Mouse (Mus musculus): ENCODE measurements around the gene St6galnac1.
"Not testable (repeated sequence)": the region's sequence is repeated elsewhere in the genome, so short reads cannot be mapped to it uniquely, and the experiment has no call there.

Gene St6galnac1
- long read RNA-seq, experiment 1, result 0 reads
- long read RNA-seq, experiment 2, partial matches to known transcripts, result 2 of 2 reads
- long read RNA-seq, experiment 2, other reads (novel, unspliced or antisense), result 0 of 2 reads

GRCm38 (mm10) chr11:116775407-116775806, at the start of gene St6galnac1:
Gene St6galnac1 (minus strand): TSS chr11:116775507.
- intact Hi-C loops (cut with DNase I), result no loop called here

GRCm38 (mm10) chr11:116823885-116824284, 48.6 kb upstream of the St6galnac1 start:
- intact Hi-C loops (cut with DNase I), result not testable (repeated sequence)

DNA sequence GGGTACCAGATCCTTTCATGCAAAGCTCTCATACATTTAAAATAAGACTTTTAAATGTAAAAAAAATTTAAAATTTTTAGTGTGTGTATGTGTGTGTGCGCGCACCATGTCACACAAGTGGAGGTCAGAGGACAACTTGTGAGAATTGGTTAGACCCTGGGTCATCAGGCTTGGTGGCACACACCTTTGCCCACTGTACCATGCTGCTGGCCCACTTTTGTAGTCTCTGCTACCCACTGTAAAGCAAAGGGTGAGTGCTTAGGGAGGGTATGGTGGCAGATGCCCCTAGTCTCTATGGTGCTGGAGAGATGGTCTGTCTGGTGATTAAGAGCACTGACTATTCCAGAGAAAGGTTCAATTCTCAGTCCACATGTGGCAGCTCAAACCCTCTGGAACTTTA, 47.9 kb upstream of the St6galnac1 start:
- intact Hi-C loops (cut with DNase I), result no loop called here

- intact Hi-C loops (cut with DNase I), result no loop called here
Measured at GRCm38 (mm10) chr11:116822626-116823025, 47.3 kb upstream of the St6galnac1 start.

GRCm38 (mm10) chr11:116822215-116822614, 46.9 kb upstream of the St6galnac1 start:
- intact Hi-C loops (cut with DNase I), result no loop called here

DNA sequence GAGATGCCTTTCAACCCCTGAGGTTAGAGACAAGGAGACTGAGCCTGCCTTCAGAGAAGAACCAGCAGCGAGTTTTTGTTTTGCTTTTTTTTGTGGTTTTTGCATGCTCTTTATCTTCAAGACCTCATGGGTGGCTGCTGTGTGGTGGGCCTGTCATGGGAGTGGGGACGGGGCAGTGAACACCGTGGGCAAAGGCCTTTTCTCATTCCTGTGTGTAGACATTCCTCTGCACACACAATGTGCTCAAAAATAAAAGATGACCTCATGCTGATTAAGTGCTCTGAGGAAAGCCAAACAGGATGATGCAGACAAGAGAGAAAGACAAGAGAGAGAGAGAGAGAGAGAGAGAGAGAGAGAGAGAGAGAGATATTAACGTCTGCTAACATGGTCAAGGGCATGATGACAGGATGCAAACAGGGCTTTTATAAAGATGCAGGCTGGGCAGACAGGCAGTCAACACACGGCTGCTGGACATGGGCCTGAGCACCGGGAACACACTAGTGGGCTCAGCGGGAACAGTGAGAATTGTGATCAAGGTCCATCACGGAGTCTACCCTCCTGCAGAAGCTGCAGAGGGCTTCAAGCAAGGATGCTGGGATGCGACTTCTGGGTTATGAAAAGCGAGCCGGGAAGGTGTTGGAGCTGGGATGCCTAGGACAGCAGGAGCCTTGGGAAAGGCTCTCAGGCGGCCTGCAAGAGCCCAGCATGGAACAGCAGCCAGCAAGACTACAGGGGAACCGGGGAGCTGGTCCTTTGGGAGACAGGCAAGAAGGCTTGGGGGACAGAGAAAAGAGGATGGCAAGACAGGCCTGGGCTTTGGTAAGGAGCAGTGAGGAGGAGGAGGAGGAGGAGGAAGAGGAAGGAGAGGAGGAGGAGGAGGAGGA, 46.0 kb upstream of the St6galnac1 start:
- intact Hi-C loops (cut with DNase I), result no loop called here

GRCm38 (mm10) chr11:116819932-116820593, 44.8 kb upstream of the St6galnac1 start:
- intact Hi-C loops (cut with DNase I), result no loop called here

DNA sequence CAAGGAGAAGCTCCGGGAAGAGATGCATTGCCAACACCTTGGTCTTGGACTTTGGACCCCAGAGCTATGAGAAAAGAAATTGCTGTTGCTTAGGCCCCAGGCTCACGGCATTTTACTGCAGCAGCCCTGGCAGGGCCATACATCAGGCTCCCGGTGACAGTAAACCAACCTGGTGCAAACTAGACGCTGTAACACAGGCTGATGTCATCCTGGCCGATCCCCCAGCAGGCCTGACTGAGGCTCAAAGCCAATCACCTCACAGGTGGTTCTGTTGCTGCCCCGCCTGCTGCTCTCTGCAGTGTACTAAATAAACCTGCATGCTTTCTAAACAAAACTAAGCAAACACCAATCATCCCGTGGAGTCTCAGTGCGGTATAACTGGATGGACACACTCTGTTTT, 43.4 kb upstream of the St6galnac1 start:
- intact Hi-C loops (cut with DNase I), result no loop called here

- intact Hi-C loops (cut with DNase I), result no loop called here
Measured at GRCm38 (mm10) chr11:116817567-116817966, 42.3 kb upstream of the St6galnac1 start.

- intact Hi-C loops (cut with DNase I), result no loop called here
Measured at GRCm38 (mm10) chr11:116816769-116817168, 41.5 kb upstream of the St6galnac1 start.

DNA sequence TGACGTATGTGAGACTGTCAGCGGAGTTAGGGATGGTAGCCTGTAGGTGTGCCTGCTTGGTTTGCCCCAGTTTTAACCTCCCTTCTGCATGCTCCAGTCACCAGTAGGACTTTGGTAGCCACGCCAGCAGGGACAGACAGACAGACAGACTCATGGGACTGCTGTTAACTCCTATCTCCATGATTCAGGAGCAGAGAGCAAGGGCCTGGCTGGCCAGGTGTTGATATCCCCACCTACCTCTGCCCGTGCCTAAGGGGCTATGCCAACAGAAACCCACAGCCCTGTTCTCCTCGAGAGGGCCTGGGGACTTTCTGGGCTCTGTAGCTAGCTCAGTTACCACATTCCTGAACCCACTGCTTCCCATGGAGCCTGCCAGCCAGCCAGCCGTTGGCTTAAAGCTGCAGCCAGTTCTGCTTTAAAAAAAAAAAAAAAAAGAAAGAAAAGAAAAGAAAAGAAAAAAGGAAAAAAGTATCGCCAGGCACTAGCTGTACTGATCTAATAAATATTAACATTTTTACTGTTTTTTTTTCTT, 39.6 kb upstream of the St6galnac1 start:
- intact Hi-C loops (cut with DNase I), result no loop called here

GRCm38 (mm10) chr11:116814076-116814883, 39.0 kb upstream of the St6galnac1 start:
- intact Hi-C loops (cut with DNase I), result no loop called here

- intact Hi-C loops (cut with DNase I), result no loop called here
Measured at GRCm38 (mm10) chr11:116813610-116814009, 38.3 kb upstream of the St6galnac1 start.

GRCm38 (mm10) chr11:116812793-116813529, 37.7 kb upstream of the St6galnac1 start:
- intact Hi-C loops (cut with DNase I), result no loop called here

DNA sequence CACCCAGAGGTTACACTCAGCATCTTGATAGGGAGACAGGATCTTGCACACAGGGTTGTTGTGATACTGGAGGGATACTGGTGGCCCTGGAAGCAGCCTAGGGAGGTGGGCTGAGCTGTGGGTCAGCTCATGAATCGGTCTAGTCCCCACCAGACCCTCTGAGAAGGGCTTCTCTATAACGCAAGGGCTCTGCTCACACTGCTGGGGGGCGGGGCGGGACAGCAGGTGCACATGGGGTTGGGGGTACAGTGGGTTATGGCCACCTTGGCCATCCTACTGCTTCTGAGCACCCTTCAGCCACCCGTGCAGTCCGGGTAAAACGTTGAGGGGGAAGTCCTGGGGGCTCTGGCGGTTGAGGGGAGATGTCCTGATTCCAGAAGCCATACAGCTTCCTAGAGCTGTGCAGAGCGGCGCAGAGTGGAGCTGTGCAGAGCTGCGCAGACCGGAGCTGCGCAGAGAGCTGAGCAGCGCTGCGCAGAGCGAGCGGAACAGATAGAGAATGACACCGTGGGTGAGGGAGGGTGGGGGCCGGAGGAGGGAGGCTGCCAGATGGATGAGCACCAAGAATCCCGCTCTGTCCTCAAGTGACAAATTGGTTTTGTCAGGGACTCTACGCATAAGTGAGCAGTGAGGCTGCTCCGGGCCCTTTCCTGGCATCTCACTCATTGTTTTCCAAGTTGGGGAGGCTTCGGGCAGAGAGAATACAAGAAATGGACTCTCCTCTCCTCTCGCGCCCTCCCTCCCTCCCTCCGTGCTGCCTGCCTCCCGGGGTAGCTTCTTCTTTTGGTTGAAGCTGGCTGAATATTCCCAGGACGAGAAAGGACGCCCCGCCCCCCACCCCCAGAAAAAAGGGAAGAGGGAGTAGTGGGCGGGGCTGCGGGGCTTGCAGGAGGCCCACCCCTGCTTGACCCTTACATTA, 35.9 kb upstream of the St6galnac1 start:
- intact Hi-C loops (cut with DNase I), result no loop called here

DNA sequence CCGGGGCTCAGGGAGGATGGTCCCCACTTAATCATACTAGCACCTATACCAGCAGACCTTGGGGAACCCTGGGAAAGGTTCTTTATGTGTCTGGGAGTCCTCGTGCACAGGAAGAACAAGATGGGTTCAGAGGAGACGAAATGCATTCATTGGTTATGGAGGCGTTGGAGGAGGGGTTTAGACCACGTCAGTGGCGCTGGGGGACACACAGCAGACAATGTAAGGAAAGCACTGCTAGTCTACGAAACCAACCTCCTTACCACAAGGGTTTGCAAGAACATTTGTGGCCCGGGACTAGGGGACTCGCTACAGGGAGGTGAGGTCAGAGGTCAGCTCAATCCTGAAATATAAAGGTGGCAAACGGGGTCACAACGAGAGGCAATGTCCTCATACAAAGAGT, 35.2 kb upstream of the St6galnac1 start:
- intact Hi-C loops (cut with DNase I), result no loop called here

- intact Hi-C loops (cut with DNase I), result loop anchor here (10.0 kb wide), 1 partner anchor 135 kb away; no protein-coding TSS in a partner anchor
Measured at GRCm38 (mm10) chr11:116809520-116809919, 34.2 kb upstream of the St6galnac1 start.

DNA sequence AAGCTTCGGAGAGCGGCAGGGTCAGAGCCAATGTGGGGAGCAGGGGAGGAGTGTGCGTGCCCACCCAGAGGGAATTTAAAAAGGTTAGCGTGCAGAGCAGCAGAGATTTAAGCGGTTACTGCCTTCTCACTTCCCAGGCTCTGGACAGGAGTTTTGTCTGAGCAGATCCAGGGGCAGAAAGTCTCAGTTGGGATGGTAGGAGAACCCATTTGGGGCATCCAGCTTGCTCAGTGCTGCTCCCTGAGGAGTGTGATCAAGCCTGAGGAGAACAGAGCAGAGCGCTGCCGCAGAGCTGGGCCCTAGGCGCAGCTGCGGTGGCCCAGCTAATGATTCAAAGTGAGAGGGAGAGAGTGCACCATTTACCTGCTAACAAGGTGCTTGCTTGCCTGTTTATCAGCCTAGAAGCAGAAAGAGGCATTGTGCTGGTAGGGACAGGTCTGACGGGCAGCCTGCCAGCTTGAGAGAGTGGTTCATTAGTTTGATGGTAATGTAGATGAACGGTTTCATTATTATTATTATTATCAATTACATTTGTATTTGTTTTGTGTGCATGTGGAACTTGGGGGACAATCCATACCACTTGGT, 33.6 kb upstream of the St6galnac1 start:
- intact Hi-C loops (cut with DNase I), result loop anchor here (1.0 to 10.0 kb wide), 2 partner anchors 134 to 166 kb away; no protein-coding TSS in a partner anchor
